In the genomic region with DNA sequence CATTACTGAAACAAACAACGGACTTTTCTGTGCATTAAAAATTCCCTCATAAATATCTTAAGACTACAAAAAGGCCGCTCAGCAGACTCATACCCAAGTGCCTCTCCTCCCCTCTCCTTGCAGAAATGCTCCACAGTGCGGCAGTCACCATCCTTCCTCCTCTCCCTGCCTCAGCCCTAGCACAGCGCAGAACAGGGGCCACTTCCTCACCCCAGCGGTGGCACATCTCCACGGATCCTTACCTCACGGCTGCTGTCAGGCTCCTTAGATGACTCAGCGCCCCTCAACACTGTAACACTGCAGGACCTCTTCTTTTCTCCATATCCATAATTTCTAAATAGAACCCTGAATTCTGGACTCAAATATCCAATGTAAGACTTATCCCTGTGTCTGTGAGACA, we compare ENCODE assay signal across 9 mouse cellular contexts. TPM values are rescaled to one million over a fixed set of nuclear protein-coding genes. Genes with fewer than 3 reads are reported as not detected.
DNase-seq lines count a peak whose midpoint lies in the region; ATAC-seq and TF ChIP-seq lines count a peak whose summit lies in the region.
"Had no signal": no experiment of that assay in that cellular context is flagged by ENCODE, and none has a peak within 500 bp of the region (broad histone marks: within the 10 kb centered on the region; RNA-seq: fewer than 3 reads in every experiment).

No protein-coding gene starts in this region.

- DNase-seq in neural tube, embryonic 10.5 days (ENCODE audit: extremely low spot score, low spot score) = no peak
- peak; percentile 67 for DNase-seq in brain, adult 2 months (ENCODE audit: low read depth, low spot score)
- DNase-seq in liver, embryonic 14.5 days (ENCODE audit: low read depth in 3 of 3, low spot score in 3 of 3) = no peak
- peak; percentile 33 for DNase-seq in thymus, postnatal 25 days
- no peak for DNase-seq in right cerebral cortex, postnatal 4 days
- DNase-seq: cerebellum, adult 18-20 months had no signal

- H3K4me1 ChIP-seq in neural tube, embryonic 13.5 days (replicated peaks) = peaks cover 81% of the 10 kb centered on the region
- peaks cover 3 to 16% of the 10 kb centered on the region in 2 experiments; a peak in 3 of 4 replicates for H3K4me1 ChIP-seq in liver, embryonic 14.5 days (replicated peaks; ENCODE audit: control insufficient read depth in 2 of 2, insufficient read depth in 2 of 2, low read length in 1 of 2)

- peaks cover 8% of the 10 kb centered on the region; the same call in 1 of the 2 replicates for H3K36me3 ChIP-seq in neural tube, embryonic 13.5 days
- no peaks in the 10 kb centered on the region for H3K36me3 ChIP-seq in liver, embryonic 14.5 days (replicated peaks; ENCODE audit: control insufficient read depth, insufficient read depth, low read depth)

- no peaks in the 10 kb centered on the region for H3K9me3 ChIP-seq in neural tube, embryonic 13.5 days
- H3K9me3 ChIP-seq in liver, embryonic 14.5 days (ENCODE audit: control insufficient read depth, low read length) = no peaks in the 10 kb centered on the region
- H3K9me3 ChIP-seq: heart, embryonic 13.5 days had no signal

- no peak overlapping the region for H3K4me3 ChIP-seq in neural tube, embryonic 13.5 days
- no peak overlapping the region for H3K4me3 ChIP-seq in liver, embryonic 14.5 days (ENCODE audit: insufficient read depth in 1 of 2, low read depth in 2 of 2, low read length in 2 of 2)
- H3K4me3 ChIP-seq: heart, embryonic 13.5 days had no signal

- H3K27me3 ChIP-seq in neural tube, embryonic 13.5 days = no peaks in the 10 kb centered on the region
- H3K27me3 ChIP-seq in liver, embryonic 14.5 days (ENCODE audit: control insufficient read depth, insufficient read depth, low read length) = no peaks in the 10 kb centered on the region
- H3K27me3 ChIP-seq: heart, embryonic 13.5 days had no signal

- no peak overlapping the region for H3K27ac ChIP-seq in neural tube, embryonic 13.5 days (replicated peaks)
- no peak overlapping the region for H3K27ac ChIP-seq in liver, embryonic 14.5 days
- H3K27ac ChIP-seq: heart, embryonic 13.5 days had no signal

- H3K4me2 ChIP-seq in neural tube, embryonic 13.5 days = no peak overlapping the region; the same call in 1 of the 2 replicates
- H3K4me2 ChIP-seq in liver, embryonic 14.5 days (ENCODE audit: low read depth) = no peak overlapping the region
- H3K4me2 ChIP-seq: heart, embryonic 13.5 days had no signal

- 62% methylated on average over 8 of the region's 8 CpGs for WGBS in neural tube, embryonic 13.5 days
- WGBS in liver, embryonic 14.5 days (ENCODE audit: insufficient replicate concordance) = 22% methylated on average over 8 of the region's 8 CpGs

- peak; percentile 35; the same call in 1 of the 2 replicates for TF ChIP-seq CTCF in liver, embryonic 14.5 days (IDR thresholded peaks at IDR 0.05; ENCODE audit: low read depth)

- TF ChIP-seq EP300 in liver, embryonic 14.5 days (IDR thresholded peaks at IDR 0.05; ENCODE audit: low read depth) = no peak

- H3K9ac ChIP-seq in neural tube, embryonic 13.5 days = peak overlapping the region; percentile 47
- no peak overlapping the region for H3K9ac ChIP-seq in liver, embryonic 14.5 days (replicated peaks)
- H3K9ac ChIP-seq: heart, embryonic 13.5 days had no signal

- ATAC-seq in neural tube, embryonic 13.5 days (ENCODE audit: low read depth) = no peak
- ATAC-seq in liver, embryonic 14.5 days (ENCODE audit: insufficient read depth) = peak; percentile 53
- no peak for ATAC-seq in cerebellum, adult (ENCODE audit: insufficient number of reproducible peaks, low FRiP score, low TSS enrichment)

RNA-seq across cellular contexts. Expression of a gene that starts 13.6 kb away (rescaled TPM):
- polyA plus RNA-seq in neural tube, embryonic 13.5 days (2015; fragmentation: Nextera tagmentation; extraction: Ambion mirVana) = 51.9 and 63.7 TPM in 2 replicates
- polyA plus RNA-seq in liver, embryonic 14.5 days (2012; rRNA removed) = 8.9 and 10.5 TPM in 2 replicates
- polyA plus RNA-seq in liver, embryonic 14.5 days (2014; fragmentation: Nextera tagmentation; extraction: Ambion mirVana) = 13.6 and 13.9 TPM in 2 replicates

Comparison
In these comparisons a context has a peak if more than half of its experiments do, and no peak if none do; other contexts are left out.
1. DNase-seq: peak in brain, adult 2 months (single experiment) and thymus, postnatal 25 days (single experiment); none in neural tube, embryonic 10.5 days (single experiment), liver, embryonic 14.5 days (0 of 3) and right cerebral cortex, postnatal 4 days (single experiment).